Mouse (Mus musculus) kidney, adult 9 months (tissue): ENCODE measurements around the gene Psen2.

Source experiments
- DNase-seq: peaks from one replicate; pipeline ENCODE4 v3.0.0; 2022

Gene Psen2

GRCm38 (mm10) chr1:180195703-180196381 is 67.4 kb downstream of the Psen2 start:
- DNase-seq: peak; percentile 99

- DNase-seq: peak; percentile 88
Observed at GRCm38 (mm10) chr1:180194781-180195471, 68.3 kb downstream of the Psen2 start.

- no peak for DNase-seq
Observed at GRCm38 (mm10) chr1:180194048-180194447, 69.2 kb downstream of the Psen2 start.

GRCm38 (mm10) chr1:180193391-180193935 is 69.8 kb downstream of the Psen2 start:
- no peak for DNase-seq

- no peak for DNase-seq
Observed at GRCm38 (mm10) chr1:180192866-180193265, 70.4 kb downstream of the Psen2 start.

- DNase-seq: no peak
Observed at GRCm38 (mm10) chr1:180191651-180192220, 71.5 kb downstream of the Psen2 start.

GRCm38 (mm10) chr1:180191112-180191511 is 72.1 kb downstream of the Psen2 start:
- DNase-seq: no peak

- peak; percentile 86 for DNase-seq
Observed at GRCm38 (mm10) chr1:180188951-180189350, 74.3 kb downstream of the Psen2 start.

GRCm38 (mm10) chr1:180186371-180186770 is 76.9 kb downstream of the Psen2 start:
- DNase-seq: no peak

- DNase-seq: no peak
Observed at GRCm38 (mm10) chr1:180185877-180186276, 77.4 kb downstream of the Psen2 start.

- DNase-seq: no peak
Observed at GRCm38 (mm10) chr1:180184768-180185167, 78.5 kb downstream of the Psen2 start.

GRCm38 (mm10) chr1:180183525-180184159 is 79.6 kb downstream of the Psen2 start:
- DNase-seq: no peak

GRCm38 (mm10) chr1:180182731-180183130 is 80.5 kb downstream of the Psen2 start:
- no peak for DNase-seq

GRCm38 (mm10) chr1:180181966-180182319 is 81.3 kb downstream of the Psen2 start:
- DNase-seq: no peak

GRCm38 (mm10) chr1:180181304-180181965 is 81.8 kb downstream of the Psen2 start:
- DNase-seq: peak; percentile 76

GRCm38 (mm10) chr1:180179840-180180239 is 83.4 kb downstream of the Psen2 start:
- DNase-seq: no peak

GRCm38 (mm10) chr1:180179100-180179499 is 84.1 kb downstream of the Psen2 start:
- DNase-seq: no peak

GRCm38 (mm10) chr1:180178340-180178739 is 84.9 kb downstream of the Psen2 start:
- no peak for DNase-seq
